Mouse (Mus musculus): ENCODE measurements around the gene Pgk2. TPM values are rescaled to one million over a fixed set of nuclear protein-coding genes. Genes with fewer than 3 reads are reported as not detected.

Gene Pgk2
- 26.8 TPM for polyA plus RNA-seq (2014; fragmentation: Illumina TruSeq; extraction: RNeasy Lipid Tissue Mini Kit (QIAGEN cat#74804); ENCODE audit: low read depth, low replicate concordance)

DNA sequence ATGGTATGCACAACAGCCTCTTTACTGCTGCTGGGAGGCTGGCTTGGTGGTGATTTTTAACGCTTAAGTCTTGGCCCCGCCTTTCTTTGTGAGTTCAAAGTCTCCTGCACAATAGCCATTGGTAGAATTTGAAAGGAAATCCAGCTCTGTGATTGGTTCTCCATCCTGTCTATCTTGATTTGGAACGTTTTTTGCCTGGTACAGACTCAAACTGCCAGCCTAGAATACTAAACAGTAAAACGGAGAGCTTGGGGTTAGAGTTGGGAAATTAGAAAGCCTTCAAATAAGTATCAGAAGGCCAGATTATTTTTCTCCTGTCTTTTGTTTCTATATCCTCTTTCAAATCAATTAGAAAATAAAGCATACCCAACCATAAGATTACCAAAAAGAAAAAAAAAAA lies at the start of gene Pgk2:
Pgk2 (minus strand) TSS at position 101 of the 400 bp plus-strand sequence.

DNA sequence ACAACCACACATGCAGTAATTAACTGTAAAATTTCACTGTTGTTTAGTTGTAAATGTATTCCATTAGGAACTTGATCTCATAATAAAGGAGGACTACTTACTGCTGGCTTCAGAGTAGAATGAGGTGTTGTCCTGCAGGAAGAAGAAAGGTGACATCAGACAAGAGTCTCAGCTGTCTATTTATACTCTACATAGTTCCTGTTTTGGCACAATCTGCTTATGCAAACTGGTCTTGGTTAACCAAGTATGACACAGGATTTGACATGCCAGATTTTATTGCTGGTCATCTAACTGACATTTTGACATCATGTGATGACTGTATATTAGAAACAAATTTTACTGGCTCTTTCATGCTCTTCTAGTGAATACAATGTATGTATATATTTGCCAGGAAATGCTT lies 33.7 kb upstream of the Pgk2 start, which contains the start of gene Crisp3:
Crisp3 (minus strand) TSS at position 154 of the 400 bp plus-strand sequence.

Other genes with a start within 250 kb of the Pgk2 start
- not detected for gene AC192777.2, start 113.2 kb downstream of the Pgk2 start, polyA plus RNA-seq (2014; fragmentation: Illumina TruSeq; extraction: RNeasy Lipid Tissue Mini Kit (QIAGEN cat#74804); ENCODE audit: low read depth, low replicate concordance)
- gene Crisp3, start 33.6 kb upstream of the Pgk2 start, polyA plus RNA-seq (2014; fragmentation: Illumina TruSeq; extraction: RNeasy Lipid Tissue Mini Kit (QIAGEN cat#74804); ENCODE audit: low read depth, low replicate concordance) = 0.21 TPM
- gene Crisp1, start 110.6 kb upstream of the Pgk2 start, polyA plus RNA-seq (2014; fragmentation: Illumina TruSeq; extraction: RNeasy Lipid Tissue Mini Kit (QIAGEN cat#74804); ENCODE audit: low read depth, low replicate concordance) = 4,835 TPM

All from adipose tissue, adult 10 weeks (tissue).